Mouse (Mus musculus) gastrocnemius, postnatal 10 days (tissue): Measurements from ENCODE around the gene Hdhd3. TPM values are rescaled to one million over a fixed set of nuclear protein-coding genes. Genes with fewer than 3 reads are reported as not detected.
A peak's percentile ranks its signal among the peaks of the same experiment; 100 is the strongest.
"Not testable (repeated sequence)": the region's sequence is repeated elsewhere in the genome, so short reads cannot be mapped to it uniquely, and the experiment has no call there.

Source experiments
- DNase-seq: peaks from one replicate; pipeline ENCODE4 v3.0.0; 2021; ENCODE audit warnings: mixed read lengths
- total RNA-seq, 2 experiments: library from RNA; stranded (reverse); gene quantifications; 2 replicates each; pipeline ENCODE4 v1.2.3; 2021

The Hdhd3 gene
- total RNA-seq, 2 experiments from 2014 or later, result 3.9 to 6.2 TPM

DNA sequence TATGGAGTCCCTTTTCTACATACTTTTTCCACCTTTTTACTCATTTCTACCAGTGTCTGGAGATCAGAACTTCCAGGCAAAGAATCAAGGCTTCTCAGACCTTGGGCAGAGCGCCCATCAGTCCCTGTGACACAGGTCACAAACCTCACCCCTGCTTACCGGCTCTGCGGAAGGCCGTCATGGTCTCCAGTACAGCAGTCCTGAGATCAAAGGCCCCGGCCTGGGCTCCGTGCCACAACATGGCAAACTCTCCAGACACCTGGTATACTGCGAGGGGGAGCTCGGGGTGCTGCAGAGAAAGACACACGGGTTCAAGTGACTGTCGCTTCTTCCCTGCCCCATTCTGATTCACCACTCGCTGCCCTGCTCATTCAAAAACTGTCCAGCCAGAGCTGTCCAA, 6.7 kb upstream of the Hdhd3 start:
- no peak for DNase-seq

DNA sequence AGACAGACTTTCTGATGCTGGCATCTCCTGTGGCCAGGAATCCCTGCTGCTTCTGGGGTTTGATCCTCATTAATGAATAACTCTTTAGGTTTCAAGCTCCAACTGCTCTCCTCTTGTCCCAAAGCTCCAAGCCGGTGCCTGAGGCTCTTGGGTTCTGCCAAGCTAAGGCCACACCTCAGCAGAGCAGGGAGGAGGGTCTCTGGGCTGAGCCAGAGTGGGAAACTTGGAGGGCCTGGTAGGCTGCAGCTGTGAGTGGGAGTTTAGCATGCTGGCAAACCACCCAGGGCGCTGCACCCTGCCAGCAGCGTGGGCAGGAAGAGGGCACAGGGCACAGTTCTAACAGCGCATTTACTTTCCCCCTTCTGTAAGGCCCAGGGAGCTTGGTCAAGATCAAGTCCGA, 5.6 kb upstream of the Hdhd3 start:
- DNase-seq, result no peak

DNA sequence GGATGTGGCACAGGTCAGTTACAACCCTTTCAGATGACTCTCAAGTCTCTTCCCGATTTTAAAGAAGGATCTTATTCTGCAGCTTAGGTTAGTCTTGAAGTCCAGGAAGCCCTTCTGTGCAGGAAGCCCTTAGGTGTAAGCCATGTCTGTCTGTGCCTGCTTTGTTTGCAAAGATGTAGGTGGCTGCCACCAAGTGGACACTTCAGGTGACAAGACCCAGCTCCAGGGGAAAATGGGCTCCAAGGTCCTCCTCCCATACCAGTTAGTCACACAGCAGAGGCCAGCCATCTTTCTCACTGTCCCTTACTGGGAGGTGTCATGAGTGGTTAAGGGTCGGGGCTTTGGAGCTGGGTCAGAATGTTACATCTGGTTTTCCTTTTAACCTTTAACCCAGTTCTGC, 3.5 kb upstream of the Hdhd3 start:
- no peak for DNase-seq

DNA sequence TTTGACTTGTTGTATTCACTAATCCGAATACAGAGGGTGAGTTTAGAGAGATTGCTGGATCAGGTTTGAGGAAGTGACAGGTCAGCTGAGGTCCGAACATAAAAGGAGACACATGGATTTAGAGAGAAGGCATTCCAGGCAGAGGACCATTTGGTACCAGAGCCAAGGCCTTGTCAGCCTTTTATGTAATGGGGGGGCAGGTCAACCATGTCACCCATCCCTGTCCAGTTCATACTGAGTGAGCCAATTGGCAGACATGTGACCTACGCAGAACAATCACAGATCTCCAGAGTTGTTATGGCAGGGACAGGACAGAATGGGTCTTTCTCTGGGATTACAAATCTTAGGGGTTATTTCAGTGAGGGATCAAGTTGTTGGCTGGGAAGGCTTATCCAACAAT, 2.7 kb upstream of the Hdhd3 start:
- no peak for DNase-seq

DNA sequence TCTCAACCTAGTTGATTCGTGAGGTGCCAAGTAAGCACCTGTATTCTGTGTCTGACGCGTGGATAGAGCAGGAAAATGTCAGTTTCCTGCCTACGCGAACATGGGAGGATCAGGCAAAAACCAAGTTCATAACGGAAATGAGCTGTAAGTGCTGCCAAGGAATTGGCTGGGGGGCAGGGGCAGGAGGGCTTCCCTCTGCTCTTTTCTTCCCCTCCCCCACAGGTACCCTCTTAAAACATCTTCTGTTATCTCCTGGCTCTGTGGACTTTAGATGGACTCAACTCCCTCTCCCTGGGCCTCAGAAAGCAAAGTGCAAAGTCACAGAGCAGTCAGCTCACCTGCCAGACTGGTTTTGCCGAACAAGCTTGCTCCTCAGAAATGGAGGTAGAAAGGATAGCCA, 298 bp downstream of the Hdhd3 start:
- DNase-seq, result no peak

DNA sequence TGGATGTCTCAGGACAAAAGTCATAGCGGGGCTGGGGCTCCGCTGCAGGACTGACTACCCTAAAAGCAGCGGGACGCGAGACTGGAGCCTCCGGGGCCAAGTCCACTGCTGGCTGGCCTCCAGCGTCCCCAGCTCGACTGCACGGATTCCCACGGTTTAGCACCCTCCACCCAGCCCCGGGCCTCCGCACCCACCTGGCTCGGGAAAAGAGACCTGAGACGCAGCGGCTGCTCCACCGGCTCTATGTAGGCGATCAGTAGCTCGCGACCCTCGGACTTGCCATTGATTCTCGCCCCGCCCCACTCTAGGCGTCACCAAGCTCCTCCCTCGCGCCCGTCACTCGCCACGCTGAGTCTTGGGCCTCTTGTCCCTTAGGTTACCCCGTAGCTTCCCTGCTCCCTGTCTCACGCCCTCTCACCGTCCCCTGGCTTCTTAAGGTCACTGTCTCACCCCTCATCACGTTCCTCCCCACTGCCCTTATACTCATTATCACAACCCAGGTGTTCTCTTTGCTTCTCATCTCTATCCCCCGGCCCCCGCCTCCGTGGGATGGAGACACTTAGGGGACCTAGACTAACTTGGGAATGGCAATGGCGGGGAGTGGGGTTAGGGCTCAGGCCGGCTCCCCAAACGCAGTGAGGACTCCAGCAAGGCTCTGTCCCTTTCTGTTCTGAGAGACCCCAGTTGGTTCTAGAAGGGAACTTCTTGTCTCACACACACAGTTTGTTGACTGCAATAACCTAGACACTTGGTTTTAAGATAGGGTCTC, 1.1 kb downstream of the Hdhd3 start:
- peak; percentile 85 for DNase-seq

DNA sequence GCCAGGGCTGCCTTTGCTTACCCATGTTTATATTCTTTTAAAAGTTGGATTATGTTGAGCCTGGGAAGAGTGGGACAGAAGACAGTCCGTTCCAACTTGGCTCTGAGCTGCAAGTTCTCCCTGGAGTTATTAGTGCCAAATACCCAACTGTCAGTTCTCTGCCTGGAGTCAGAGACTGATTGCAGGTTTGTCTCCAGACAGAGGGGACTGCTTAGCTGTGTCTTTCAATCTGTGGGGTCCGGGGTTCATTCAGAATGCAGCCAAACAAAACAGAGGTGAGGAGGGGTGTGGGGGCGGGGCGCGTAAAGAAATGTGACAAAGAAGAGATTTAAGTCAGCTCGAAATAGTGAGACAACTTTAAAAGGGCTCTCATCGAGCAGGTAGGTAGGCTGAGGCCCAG, 1.7 kb downstream of the Hdhd3 start:
- no peak for DNase-seq

DNA sequence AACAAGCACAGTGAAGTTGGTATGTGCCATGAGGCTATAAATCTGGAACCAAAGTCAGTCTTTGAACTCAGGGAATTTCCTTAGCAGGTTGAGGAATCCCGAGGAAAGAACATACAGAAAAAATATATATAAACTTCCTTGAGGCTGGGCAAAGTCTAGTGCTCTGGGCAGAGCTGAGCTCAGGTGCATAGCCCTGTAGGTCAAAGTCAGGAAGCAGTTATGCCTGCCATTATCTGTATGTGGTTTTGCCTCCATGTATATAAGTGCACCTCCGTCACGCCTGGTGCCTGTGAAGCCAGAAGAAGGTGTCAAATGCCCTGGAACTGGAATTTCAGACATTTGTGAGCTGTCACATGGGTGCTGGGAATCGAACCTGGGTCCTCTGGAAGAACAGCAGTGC, 2.5 kb downstream of the Hdhd3 start:
- no peak for DNase-seq

DNA sequence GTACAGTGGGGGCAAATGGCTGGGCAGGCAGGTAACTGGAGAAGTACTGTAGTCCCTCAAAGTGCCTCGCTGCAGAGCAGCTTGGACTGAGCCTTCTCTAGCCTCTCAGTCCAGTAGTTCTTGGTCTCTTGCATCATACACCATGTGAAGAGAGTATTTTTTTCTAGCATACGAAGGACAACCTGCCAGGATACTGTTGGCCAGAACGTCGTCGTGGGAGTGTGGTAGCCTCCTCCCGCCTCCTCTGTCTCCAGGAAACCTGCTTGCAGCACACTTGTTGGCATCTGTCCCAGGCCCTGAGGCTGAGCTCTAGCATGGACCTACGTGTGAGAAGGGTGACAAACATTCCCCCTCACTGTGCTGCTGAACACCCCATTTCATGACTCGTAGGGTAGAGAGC, 6.5 kb downstream of the Hdhd3 start:
- DNase-seq, result peak; percentile 43

DNA sequence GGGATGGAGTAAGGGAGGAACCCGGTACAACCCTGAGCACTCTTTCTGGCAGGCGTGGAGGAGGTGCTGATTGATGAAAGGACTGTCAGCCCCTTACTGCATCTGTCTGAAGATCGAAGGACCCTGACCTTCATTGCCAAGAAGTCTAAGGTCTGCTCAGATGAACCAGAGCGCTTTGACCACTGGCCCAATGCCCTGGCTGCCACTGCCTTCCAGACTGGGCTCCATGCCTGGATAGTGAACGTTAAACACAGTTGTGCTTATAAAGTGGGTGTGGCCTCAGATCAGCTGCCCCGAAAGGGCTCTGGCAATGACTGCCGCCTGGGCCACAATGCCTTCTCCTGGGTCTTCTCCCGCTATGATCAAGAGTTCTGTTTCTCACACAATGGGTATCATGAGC, 7.3 kb downstream of the Hdhd3 start:
- peak; percentile 56 for DNase-seq

DNA sequence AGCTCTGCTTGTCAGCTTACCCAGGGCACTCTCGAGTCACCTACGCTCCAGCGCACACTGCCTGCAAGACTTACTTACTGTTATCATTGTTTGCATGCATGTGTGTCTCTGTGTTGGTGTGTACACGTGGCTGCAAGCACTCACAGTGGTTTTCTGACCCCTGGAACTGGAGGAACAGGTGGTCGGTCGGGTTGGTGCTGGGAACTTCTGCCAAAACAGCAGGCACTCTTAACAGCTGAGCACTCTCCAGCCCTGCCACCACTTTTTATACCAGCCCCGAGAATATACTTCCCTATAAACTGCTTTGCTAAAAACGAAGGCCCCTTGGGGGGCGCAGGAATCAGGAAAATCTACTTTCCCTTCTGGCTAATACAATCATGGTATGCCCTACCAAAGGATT, 9.0 kb downstream of the Hdhd3 start:
- no peak for DNase-seq

DNA sequence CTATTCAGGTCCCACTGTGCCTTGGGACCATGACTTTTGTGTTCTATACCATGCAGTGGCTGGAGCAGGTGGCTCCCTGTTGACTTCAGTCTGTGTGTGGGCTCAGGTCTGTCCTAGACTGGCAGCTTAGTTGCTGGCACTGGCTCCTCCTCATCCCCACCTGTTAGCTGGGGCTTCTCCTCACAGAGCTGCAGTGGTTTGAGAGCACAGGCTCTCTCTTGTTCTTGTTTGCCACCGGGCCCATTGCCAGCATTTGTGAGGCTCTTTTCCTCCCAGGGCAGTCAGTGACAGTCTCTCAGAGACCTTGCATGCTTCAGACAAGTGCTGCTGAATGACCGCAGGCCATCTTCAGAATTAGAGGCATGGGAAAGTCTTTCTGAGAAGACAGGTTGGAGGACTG, 10.6 kb downstream of the Hdhd3 start:
- DNase-seq, result no peak

DNA sequence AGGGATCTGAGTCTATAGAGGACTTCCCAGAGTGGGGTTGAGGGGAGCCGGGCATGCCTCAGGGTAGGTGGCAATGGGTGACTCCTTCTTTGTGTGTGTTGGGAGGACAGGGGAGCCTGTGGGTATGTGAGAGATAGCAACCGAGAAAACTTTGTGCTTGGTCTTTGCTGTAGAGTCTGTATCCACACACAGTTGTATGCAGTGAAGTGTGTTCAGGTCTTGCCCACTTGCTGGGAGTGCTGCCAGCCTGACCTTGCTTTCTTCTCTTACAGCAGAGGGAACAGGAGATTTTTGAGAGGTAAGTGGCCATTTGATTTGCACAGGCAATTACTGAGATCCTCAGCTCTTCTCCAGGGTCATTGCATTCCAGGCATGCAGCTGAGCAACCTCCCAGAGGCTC, 15.4 kb downstream of the Hdhd3 start:
- no peak for DNase-seq

DNA sequence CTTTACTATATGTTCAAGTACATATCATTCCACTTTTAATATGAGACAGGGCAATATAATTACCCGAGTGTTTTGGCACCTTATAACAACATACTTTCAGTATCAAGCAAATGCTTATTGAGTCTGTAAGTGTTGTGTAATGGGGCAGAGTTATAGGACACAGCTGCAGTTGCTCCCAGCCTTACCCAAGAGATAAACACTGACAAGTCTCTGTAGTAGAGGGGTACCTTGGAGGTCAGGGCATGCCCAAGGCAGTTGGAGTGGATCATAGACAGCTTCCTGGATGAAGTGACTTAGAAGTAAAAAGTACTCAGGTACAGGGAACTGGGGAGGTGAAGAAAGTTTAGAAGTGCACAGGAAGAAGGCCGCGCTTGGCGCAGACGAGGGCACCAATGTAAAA, 16.1 kb downstream of the Hdhd3 start:
- DNase-seq, result no peak

DNA sequence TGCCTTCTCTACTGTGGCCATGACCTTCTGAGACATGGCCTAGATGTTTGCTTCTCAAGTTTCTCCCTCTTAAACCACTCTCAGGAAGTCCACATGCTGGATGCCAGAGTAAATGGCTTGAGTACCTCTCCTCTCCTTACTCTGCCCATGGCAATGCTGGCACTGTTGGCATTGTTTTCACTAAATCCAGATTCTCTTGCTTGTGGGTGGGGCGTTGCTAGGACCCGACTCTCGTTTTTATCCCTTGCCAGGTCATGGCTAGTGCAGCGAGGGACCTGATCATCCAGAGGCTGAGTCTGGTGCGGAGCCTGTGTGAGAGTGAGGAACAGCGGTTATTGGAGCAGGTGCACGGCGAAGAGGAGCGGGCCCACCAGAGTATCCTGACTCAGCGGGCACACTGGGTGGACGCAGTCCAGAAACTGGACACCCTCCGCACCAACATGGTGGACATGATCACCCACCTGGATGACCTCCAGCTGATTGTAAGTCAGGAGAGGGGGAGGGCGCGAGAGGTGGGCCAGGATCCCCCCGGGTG, 17.0 kb downstream of the Hdhd3 start:
- DNase-seq, result no peak

DNA sequence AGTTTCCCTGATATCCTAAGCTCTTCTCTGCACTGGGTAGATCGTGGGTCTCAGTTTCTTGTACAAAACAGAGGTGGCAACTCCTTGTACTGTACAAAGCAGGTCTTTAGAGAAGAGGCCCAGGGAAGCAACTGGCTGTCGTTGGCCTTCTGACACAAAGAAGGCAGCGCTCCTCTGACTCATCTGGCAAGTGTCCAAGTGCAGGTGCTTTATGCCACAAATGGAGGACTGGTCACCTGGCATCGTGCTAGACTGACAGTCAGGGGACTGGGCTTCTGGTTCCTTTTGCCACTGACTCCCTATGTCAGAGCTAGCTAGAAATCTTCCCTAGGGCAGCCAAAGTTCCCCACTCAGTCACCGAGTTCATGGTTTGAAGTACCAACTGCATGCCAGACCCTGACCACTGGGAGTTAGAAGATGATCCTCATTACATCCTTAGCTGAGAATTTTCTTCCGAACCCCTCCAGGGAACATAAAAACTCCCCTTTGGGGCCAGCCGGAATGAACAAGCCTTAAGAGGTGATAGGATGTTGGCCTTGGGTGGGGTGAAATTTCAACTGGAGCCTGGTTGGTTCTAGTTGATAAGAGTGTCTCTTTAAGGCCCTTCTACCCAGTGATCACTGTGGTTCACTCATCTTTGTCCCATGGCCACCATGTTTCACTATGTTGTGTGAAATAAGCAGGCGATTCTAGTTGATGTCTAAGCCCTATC, 17.7 kb downstream of the Hdhd3 start:
- no peak for DNase-seq

DNA sequence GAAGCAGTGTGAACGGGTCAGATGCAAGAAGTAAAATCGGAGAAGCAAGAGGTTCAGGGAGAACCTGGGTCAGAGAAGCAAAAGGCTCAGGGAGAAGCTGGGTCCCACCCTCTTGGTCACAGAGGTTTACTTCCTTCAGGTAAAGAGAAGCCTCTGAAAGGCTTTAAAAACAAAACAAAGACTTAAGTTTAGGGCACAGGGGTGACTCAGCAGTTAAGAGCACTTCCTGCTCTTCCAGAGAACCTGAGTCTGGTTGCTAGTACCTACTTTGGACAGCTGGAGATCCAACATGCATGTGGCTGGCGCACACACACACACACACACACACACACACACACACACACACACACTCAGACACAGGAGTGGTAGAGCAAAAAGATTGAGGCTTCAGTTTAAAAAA, 18.3 kb downstream of the Hdhd3 start:
- no peak for DNase-seq

DNA sequence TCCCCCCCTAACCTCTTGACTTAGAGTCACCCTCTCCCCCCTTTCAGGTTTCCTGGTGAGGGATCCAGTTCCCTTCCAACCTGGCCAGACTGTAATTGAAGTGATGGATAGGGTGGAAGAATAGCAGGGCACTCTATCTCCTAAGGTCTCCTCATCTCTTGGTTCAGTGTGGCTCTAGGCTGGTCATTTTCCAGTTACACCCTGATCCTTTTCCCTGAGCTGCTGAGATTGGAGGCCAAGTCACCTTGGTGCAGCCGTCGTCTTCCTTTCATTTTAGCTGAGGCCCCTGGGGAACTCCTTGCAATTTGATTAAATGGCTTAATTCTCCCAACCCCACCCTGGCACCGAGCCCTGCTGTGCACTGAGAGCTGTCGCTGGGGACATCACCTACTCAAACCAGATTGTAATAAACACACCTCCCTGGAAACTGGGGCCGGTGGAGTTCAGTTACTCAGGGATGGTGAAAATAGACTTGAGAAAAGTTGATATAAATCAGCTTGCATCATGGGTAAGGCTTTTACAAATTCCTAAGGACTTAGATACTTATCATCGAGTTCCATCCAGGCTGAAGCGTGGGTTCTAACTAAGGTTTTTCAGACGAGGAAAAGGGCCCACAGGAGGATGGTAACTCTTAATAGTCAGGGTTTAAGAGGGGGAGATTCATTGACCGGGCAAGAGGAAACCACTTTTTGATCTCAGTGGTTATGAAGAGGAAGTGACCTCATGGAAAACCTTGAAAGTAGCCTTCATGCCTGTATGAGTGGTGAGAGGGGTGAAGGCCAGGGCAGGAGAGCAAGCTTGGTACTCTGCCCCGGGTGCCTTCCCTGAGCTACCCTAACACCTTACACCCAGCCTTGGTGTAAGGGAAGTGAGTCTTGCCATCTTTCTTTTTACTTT, 22.3 kb downstream of the Hdhd3 start:
- no peak for DNase-seq

DNA sequence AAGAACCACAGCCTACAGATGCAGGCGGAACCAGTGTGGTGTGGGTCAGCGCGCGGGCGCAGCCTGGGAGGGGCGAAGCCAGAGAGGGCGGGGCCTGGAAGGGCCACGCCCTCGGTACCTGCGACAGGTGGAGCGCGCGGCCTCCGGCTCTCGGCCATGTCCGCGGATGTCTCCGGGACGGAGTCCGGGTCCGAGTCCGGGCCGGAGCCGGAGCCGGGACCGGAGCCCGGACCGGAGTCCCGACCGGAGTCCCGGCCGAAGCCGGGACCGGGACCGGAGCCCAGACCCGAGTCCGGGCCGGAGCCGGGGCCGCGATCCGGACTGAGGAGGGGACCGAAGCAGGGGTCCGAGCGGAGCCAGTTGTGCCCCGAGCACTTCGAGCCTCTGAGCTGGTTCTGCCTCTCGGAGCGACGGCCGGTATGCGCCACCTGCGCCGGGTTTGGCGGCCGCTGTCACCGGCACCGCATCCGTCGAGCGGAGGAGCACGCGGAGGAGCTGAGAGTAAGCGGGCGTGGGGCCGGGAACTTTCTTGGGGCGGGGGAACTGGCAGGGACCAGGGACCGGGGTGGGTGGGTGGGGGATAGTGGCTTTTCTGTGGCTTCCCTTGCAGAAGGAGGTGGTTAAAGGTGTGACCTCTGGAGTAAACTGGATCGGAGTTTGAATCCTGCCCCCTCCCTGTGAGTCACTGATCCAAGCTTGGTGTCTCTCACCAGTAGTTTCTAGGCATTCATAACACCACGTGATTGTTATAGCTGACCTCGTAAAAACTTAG, 23.1 kb downstream of the Hdhd3 start, which contains the start of gene Bspry:
Bspry (plus strand) TSS at position 117 of the 772 bp plus-strand sequence.
- no peak for DNase-seq

DNA sequence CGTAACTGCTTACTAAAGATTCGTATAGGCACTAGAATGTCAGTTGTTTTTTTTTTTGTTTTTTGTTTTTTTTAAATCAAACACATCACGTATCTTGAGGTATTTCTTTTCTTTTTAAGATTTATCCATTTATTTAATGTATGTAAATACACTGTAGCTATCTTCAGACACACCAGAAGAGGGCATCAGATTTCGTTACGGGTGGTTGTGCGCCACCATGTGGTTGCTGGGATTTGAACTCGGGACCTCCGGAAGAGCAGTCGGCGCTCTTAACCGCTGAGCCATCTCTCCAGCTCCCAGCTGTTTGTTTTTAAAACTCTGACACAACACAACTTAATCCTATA, 23.7 kb downstream of the Hdhd3 start:
- not testable (repeated sequence) for DNase-seq

DNA sequence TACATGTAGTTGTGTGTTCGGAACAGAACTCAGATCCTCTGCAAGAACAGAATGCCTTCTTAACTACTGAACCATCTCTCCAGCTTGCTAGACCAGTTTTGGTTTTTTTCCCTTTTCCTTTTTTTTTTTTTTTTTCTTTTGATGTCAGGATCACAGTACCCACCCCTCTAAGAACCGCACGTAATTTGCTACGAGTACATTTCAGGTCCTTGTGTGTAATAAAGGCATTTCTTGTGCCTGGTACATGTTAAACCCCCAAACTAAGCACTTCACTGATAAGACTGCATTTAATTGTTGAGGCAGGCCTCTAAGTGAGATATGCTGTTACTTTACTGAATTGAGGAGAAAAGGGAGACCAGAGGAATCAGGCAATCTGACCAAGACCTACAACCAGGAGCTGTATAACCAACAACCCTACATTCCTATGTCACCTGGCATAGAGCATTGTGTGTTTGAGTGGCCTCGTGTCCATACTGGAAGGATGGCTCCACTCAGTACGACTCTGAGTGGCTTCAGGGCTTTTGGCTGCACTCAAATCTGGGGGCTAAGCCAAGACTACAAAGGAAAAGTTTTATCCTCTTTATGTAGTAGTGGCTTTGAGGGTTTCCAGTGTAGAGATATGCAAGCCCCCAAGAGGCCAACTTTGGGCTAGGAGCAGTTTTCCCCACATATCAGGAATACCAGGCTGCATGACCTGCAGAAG, 25.6 kb downstream of the Hdhd3 start:
- no peak for DNase-seq
